Mouse (Mus musculus): ENCODE measurements around the gene Usp18.

Usp18 gene

GRCm38 (mm10) chr6:121245127-121246036 is at the start of gene Usp18:
Usp18 (plus strand) TSS chr6:121245906.
- no peak for DNase-seq (ENCODE audit: extremely low spot score, low read depth, low spot score)

- DNase-seq (ENCODE audit: extremely low spot score, low read depth, low spot score) = peak; percentile 58
Observed at GRCm38 (mm10) chr6:121197807-121198365, 47.8 kb upstream of the Usp18 start.

GRCm38 (mm10) chr6:121200458-121200857 is 45.2 kb upstream of the Usp18 start:
- DNase-seq (ENCODE audit: extremely low spot score, low read depth, low spot score) = no peak

GRCm38 (mm10) chr6:121202026-121202425 is 43.7 kb upstream of the Usp18 start:
- DNase-seq (ENCODE audit: extremely low spot score, low read depth, low spot score) = no peak

- no peak for DNase-seq (ENCODE audit: extremely low spot score, low read depth, low spot score)
Observed at GRCm38 (mm10) chr6:121206481-121206880, 39.2 kb upstream of the Usp18 start.

GRCm38 (mm10) chr6:121209584-121209983 is 36.1 kb upstream of the Usp18 start:
- no peak for DNase-seq (ENCODE audit: extremely low spot score, low read depth, low spot score)

GRCm38 (mm10) chr6:121210149-121210925 is 35.4 kb upstream of the Usp18 start, which contains the start of gene Tuba8:
Tuba8 (plus strand) TSS chr6:121210696.
- no peak for DNase-seq (ENCODE audit: extremely low spot score, low read depth, low spot score)

- no peak for DNase-seq (ENCODE audit: extremely low spot score, low read depth, low spot score)
Observed at GRCm38 (mm10) chr6:121210926-121211289, 34.8 kb upstream of the Usp18 start.

GRCm38 (mm10) chr6:121211743-121212142 is 34.0 kb upstream of the Usp18 start:
- DNase-seq (ENCODE audit: extremely low spot score, low read depth, low spot score) = no peak

- DNase-seq (ENCODE audit: extremely low spot score, low read depth, low spot score) = no peak
Observed at GRCm38 (mm10) chr6:121212988-121213387, 32.7 kb upstream of the Usp18 start.

GRCm38 (mm10) chr6:121214221-121214620 is 31.5 kb upstream of the Usp18 start:
- no peak for DNase-seq (ENCODE audit: extremely low spot score, low read depth, low spot score)

GRCm38 (mm10) chr6:121214667-121215330 is 30.9 kb upstream of the Usp18 start:
- no peak for DNase-seq (ENCODE audit: extremely low spot score, low read depth, low spot score)

GRCm38 (mm10) chr6:121215336-121215735 is 30.4 kb upstream of the Usp18 start:
- no peak for DNase-seq (ENCODE audit: extremely low spot score, low read depth, low spot score)

- no peak for DNase-seq (ENCODE audit: extremely low spot score, low read depth, low spot score)
Observed at GRCm38 (mm10) chr6:121215896-121216295, 29.8 kb upstream of the Usp18 start.

- no peak for DNase-seq (ENCODE audit: extremely low spot score, low read depth, low spot score)
Observed at GRCm38 (mm10) chr6:121216589-121217255, 29.0 kb upstream of the Usp18 start.

GRCm38 (mm10) chr6:121218002-121218401 is 27.7 kb upstream of the Usp18 start:
- DNase-seq (ENCODE audit: extremely low spot score, low read depth, low spot score) = no peak

GRCm38 (mm10) chr6:121219406-121219805 is 26.3 kb upstream of the Usp18 start:
- no peak for DNase-seq (ENCODE audit: extremely low spot score, low read depth, low spot score)

GRCm38 (mm10) chr6:121220181-121220580 is 25.5 kb upstream of the Usp18 start:
- DNase-seq (ENCODE audit: extremely low spot score, low read depth, low spot score) = no peak

GRCm38 (mm10) chr6:121221876-121222597 is 23.7 kb upstream of the Usp18 start:
- no peak for DNase-seq (ENCODE audit: extremely low spot score, low read depth, low spot score)

GRCm38 (mm10) chr6:121223001-121223400 is 22.7 kb upstream of the Usp18 start:
- DNase-seq (ENCODE audit: extremely low spot score, low read depth, low spot score) = no peak

All from hindlimb bud, embryonic 11.5 days (tissue).